Mouse (Mus musculus) hindbrain, embryonic 11.5 days (tissue): Measurements from ENCODE around the gene Thada. TPM values are rescaled to one million over a fixed set of nuclear protein-coding genes. Genes with fewer than 3 reads are reported as not detected.
A peak's percentile ranks its signal among the peaks of the same experiment; 100 is the strongest.
"Not testable (repeated sequence)": the region's sequence is repeated elsewhere in the genome, so short reads cannot be mapped to it uniquely, and the experiment has no call there.

ENCODE experiments used
- ATAC-seq: fragments of 200-750 bp; cut with Nextera tagmentation; 2 replicates; pipeline ENCODE4 v1.8.0; 2017; ENCODE audit warnings: mild to moderate bottlenecking, moderate TSS enrichment, moderate library complexity; ENCODE audit not compliant: low FRiP score
- DNase-seq: peaks from one replicate; pipeline ENCODE4 v3.0.0-alpha.2; 2015; ENCODE audit warnings: low spot score
- H3K27ac ChIP-seq: fragments of 300-500 bp; sonication (generic); 2 replicates; pipeline ENCODE4 v1.5.1; 2014; ENCODE audit warnings: mild to moderate bottlenecking, low read depth, low read length
- H3K27me3 ChIP-seq: fragments of 300-500 bp; sonication (generic); 2 replicates; pipeline ENCODE4 v1.6.1; 2014; ENCODE audit warnings: mild to moderate bottlenecking, low read length, moderate library complexity, mixed read lengths; ENCODE audit not compliant: control insufficient read depth, insufficient read depth
- H3K36me3 ChIP-seq: fragments of 300-500 bp; sonication (generic); 2 replicates; pipeline ENCODE4 v1.6.1; 2014; ENCODE audit warnings: mild to moderate bottlenecking, low read length, moderate library complexity, mixed read lengths; ENCODE audit not compliant: control insufficient read depth, insufficient read depth
- H3K4me1 ChIP-seq: fragments of 300-500 bp; sonication (generic); replicated peaks from 2 replicates; pipeline ENCODE4 v1.6.1; 2014; ENCODE audit warnings: low read length, mixed read lengths; ENCODE audit not compliant: control insufficient read depth, insufficient read depth
- H3K4me2 ChIP-seq: fragments of 300-500 bp; sonication (generic); replicated peaks from 2 replicates; pipeline ENCODE4 v1.6.1; 2014; ENCODE audit warnings: mild to moderate bottlenecking, low read depth, low read length
- H3K4me3 ChIP-seq: fragments of 300-500 bp; sonication (generic); 2 replicates; pipeline ENCODE4 v1.5.1; 2014; ENCODE audit warnings: low read depth, low read length
- H3K9ac ChIP-seq: fragments of 300-500 bp; sonication (generic); 2 replicates; pipeline ENCODE4 v1.6.1; 2014; ENCODE audit warnings: low read depth, low read length
- H3K9me3 ChIP-seq: fragments of 300-500 bp; sonication (generic); 2 replicates; pipeline ENCODE4 v1.6.1; 2016; ENCODE audit warnings: low read length; ENCODE audit not compliant: control insufficient read depth
- WGBS: fragments of 180-500 bp; shearing (Covaris S2); extraction: QIAGEN DNeasy Blood & Tissue Kit; methylation state at CpG from one replicate; pipeline ENCODE4 v1.1.7; 2014; 5-methylcytosine and 5-hydroxymethylcytosine counted together
- polyA plus RNA-seq: library from polyadenylated mRNA; unstranded; fragments of >200 nt; fragmentation: Nextera tagmentation; extraction: Ambion mirVana; gene quantifications from 2 replicates; pipeline ENCODE4 v1.2.1, GENCODE M21; 2014

The Thada gene
- polyA plus RNA-seq, 1 experiment from 2014 or later = 13.1 TPM

GRCm38 (mm10) chr17:84187727-84188373, 278.2 kb downstream of the Thada start, which contains the start of gene Zfp36l2:
Zfp36l2 (minus strand) TSS chr17:84187947.
- no peaks in the 10 kb centered on the region for H3K9me3 ChIP-seq
- H3K4me1 ChIP-seq = peaks cover 9% of the 10 kb centered on the region
- DNase-seq (peak; percentile 92), ATAC-seq (peak; percentile 83)
- H3K27ac ChIP-seq = peak within 1 kb of the TSS; percentile 94
- WGBS = 1% methylated on average over 51 of the region's 76 CpGs
- peaks cover 3% of the 10 kb centered on the region; the same call in 1 of the 2 replicates for H3K27me3 ChIP-seq
- H3K4me3 ChIP-seq = peak within 1 kb of the TSS; percentile 82
- H3K4me2 ChIP-seq = peak within 1 kb of the TSS; percentile 79
- peak within 1 kb of the TSS; percentile 88 for H3K9ac ChIP-seq
- no peaks in the 10 kb centered on the region; the same call in 1 of the 2 replicates for H3K36me3 ChIP-seq

GRCm38 (mm10) chr17:84187264-84187663, 278.7 kb downstream of the Thada start:
- DNase-seq, H3K9me3 ChIP-seq, H3K4me1 ChIP-seq, H3K27me3 ChIP-seq, H3K36me3 ChIP-seq: not testable (repeated sequence)
- peak; percentile 20 for ATAC-seq
- H3K4me2 ChIP-seq = peak overlapping the region; percentile 79
- WGBS = 0% methylated on average over 7 of the region's 37 CpGs
- H3K4me3 ChIP-seq = peak overlapping the region; percentile 82
- peak overlapping the region; percentile 88 for H3K9ac ChIP-seq
- peak overlapping the region; percentile 94 for H3K27ac ChIP-seq

DNA sequence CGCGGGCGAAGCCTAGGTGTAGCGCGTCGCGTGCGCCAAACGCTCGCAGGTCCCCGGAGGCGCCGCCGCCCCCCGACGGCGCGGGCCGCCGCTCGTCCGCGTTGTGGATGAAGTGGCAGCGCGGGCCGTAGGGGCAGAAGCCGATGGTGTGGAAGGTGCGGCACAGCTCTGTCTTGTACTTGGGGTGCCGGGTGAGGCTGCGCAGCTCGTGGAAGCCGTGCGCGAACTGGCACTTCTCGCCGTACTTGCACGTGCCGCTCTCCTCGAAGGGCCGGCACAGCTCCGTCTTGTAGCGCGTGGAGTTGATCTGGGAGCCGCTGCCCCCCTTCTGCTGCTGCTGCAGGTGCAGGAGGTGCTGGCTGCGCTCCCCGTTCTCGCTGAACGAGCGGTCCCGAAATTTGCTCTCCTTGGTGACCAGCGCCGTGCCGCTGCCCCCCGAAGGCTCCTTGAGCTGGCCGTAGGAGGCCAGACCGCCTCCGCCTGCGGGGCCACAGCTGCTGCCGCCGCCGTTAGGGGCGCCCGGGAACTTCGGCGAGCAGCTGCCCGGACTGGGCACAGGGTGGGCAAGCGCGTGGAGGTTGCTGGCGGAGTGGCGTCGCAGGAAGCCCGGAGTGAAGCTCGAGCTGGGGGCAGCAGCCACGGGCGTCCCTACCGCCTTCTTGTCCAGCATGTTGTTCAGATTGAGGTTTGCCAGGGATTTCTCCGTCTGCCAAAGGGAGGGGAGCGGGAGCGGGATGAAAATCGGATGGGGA, 279.4 kb downstream of the Thada start:
- Histone ChIP-seq H3K4me2 (peak overlapping the region; percentile 65), H3K4me3 (peak overlapping the region; percentile 82), H3K27ac (peak overlapping the region; percentile 84), H3K9me3 (no peaks in the 10 kb centered on the region), H3K9ac (peak overlapping the region; percentile 88), H3K27me3 (peaks cover 3% of the 10 kb centered on the region; the same call in 1 of the 2 replicates), H3K36me3 (no peaks in the 10 kb centered on the region; the same call in 1 of the 2 replicates), H3K4me1 (peaks cover 9% of the 10 kb centered on the region)
- under 1% methylated on average over 74 of the region's 80 CpGs for WGBS
- DNase-seq = peak; percentile 69
- ATAC-seq = no peak

DNA sequence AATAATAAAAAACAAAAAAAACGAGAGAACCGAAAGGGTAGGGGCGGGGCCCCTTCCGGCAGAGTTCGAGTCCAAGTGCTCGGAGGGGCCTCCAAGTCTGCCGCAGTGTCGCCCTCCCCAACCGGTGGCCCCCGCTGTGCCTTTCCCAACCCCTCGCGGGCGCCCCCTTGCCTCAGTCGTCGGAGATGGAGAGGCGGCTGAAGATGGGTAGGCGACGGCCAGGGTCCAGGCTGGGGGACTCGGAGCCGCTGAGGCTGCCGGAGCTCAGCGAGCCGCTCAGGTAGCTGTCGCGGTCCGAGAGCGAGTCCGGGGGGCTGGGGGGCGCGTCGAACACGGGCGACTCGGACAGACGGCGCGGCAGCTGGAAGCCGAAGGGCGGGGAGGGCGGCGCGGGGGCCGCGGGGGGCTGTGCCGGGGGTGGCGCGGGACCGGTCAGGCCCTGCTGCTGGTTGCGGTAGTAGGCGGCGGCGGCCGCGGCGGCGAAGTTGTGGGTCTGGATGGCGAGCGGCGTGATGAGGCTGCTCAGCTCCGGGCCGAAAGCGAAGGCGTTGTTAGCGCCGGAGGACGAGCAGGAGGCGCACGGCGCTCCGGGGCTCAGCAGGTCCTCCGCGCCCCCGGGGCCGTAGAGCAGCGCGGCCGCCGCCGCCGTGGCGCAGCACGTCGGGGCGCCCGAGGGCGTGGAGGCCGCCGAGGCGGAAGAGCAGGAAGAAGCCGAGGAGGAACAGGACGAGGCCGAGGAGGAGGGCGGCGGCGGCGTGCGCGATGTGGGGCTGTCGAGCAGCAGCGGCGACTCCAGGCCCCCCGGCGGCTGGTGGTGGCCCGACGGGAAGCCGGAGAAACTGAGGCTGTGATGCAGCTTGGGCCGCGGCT, 280.2 kb downstream of the Thada start:
- H3K4me3 ChIP-seq = peak overlapping the region; percentile 82
- 1% methylated on average over 72 of the region's 108 CpGs for WGBS
- peak overlapping the region; percentile 84 for H3K27ac ChIP-seq
- no peaks in the 10 kb centered on the region; the same call in 1 of the 2 replicates for H3K36me3 ChIP-seq
- peaks cover 3% of the 10 kb centered on the region; the same call in 1 of the 2 replicates for H3K27me3 ChIP-seq
- H3K9ac ChIP-seq = peak overlapping the region; percentile 88
- peaks cover 9% of the 10 kb centered on the region for H3K4me1 ChIP-seq
- peak; percentile 75 for DNase-seq
- H3K4me2 ChIP-seq = peak overlapping the region; percentile 65
- no peaks in the 10 kb centered on the region for H3K9me3 ChIP-seq
- ATAC-seq = no peak

DNA sequence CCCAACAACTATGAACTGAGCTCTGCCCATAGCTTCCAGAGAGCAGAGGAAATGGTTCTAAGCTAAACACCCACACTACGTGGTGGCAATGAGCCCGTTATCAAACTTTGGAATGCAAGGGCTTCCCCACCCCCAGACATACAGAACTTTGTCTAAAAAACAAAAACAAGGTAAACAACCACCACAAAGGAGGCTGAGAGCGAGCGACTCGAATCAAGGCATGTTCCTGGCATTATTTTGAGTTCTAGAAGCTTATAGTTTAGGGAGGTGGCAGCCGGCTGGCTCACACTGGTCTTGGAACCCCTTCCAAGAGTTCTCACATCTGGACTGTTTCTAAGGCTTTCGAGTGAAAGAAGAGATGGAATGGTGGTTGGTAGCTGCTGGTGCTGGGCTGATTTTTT, 281.0 kb downstream of the Thada start:
- peak overlapping the region; percentile 65 for H3K4me2 ChIP-seq
- 3% methylated on average over 7 of the region's 7 CpGs for WGBS
- H3K9me3 ChIP-seq = no peaks in the 10 kb centered on the region
- peaks cover 3% of the 10 kb centered on the region; the same call in 1 of the 2 replicates for H3K27me3 ChIP-seq
- no peak for ATAC-seq
- H3K4me3 ChIP-seq = peak overlapping the region; percentile 82
- H3K4me1 ChIP-seq = peaks cover 9% of the 10 kb centered on the region
- peak; percentile 49 for DNase-seq
- peak overlapping the region; percentile 30; the same call in 1 of the 2 replicates for H3K27ac ChIP-seq
- H3K36me3 ChIP-seq = no peaks in the 10 kb centered on the region; the same call in 1 of the 2 replicates
- peak overlapping the region; percentile 88; the same call in 1 of the 2 replicates for H3K9ac ChIP-seq

DNA sequence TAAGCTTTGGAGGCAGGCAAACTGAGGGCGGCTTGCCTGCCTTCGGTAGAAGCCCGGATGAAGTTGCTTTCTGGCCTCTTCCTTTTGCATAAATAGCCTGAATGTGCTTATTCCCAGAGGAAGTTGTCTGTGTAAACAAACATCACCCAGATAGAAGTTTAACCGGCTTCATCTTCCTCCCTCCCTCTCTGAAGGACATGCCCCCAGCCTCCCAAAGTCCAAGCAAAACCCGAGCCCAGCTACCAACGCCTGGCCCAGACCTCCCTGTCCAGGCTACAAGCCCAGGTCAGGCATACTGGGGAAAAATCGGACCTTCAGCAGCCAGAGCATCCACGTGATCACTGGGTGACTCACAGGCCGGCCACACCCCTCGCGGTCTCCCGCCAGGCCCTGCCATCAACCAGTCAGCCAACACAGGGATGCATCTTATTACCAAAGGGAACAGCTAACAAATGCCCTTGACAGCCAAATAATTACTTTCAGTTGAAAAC, 282.7 kb downstream of the Thada start:
- Histone ChIP-seq H3K27me3 (peaks cover 3% of the 10 kb centered on the region; the same call in 1 of the 2 replicates), H3K4me3 (peak overlapping the region; percentile 1; the same call in 1 of the 2 replicates), H3K4me1 (peaks cover 3% of the 10 kb centered on the region; the same call in 1 of the 2 replicates), H3K9ac (peak overlapping the region; percentile 19; the same call in 1 of the 2 replicates), H3K36me3 (no peaks in the 10 kb centered on the region; the same call in 1 of the 2 replicates), H3K9me3 (no peaks in the 10 kb centered on the region), H3K4me2 (peak overlapping the region; percentile 17), H3K27ac (peak overlapping the region; percentile 58)
- DNase-seq (peak; percentile 77), ATAC-seq (0 out of 2 replicates have a peak, but pooled peaks have one; percentile 7)
- 4% methylated on average over 12 of the region's 12 CpGs for WGBS

DNA sequence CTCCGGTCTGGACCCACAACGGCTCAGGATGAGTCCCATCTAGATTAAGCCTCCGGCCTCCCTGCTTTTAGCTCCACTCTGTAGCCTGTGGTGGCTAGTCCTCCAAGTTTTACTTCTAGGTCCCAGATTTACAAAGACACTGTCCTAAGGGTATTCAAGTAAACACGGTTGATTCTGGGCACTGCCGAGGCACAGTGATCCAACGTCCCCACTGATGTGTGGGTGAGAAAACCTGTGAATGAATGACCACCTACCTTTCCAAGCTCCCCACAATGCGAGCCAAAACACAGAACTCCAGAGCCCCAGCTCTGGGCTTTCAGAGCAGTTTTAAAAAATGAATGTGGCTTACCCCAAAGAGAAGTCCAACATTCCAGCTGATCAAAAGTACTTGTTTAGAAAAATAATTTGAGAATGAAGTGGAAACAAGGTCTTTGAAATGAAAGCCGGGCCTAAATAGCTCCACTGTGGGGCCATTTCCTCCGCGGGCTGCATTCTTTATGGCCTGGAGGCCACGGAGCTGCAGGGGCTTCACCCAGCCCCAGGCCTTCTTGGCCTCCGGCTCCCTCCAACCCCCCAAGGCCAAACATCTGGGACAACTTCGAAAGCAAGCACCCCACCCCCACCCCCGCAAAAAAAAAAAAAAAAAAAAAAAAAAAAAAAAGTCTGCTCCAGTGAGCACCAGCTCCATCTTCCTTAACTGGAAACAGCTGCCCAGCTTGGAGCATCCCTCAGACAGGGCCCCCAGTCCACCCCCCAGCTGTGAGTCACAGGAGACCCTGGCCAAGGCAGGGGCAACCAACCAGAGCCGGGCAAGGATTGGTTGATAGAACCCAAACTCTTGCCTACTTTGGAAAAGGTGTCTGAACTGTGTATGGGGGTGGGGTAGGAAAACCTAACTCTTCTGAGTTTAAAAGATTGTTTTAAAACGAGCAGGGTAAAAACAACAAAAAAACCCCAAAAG, 283.4 kb downstream of the Thada start:
- H3K27me3 ChIP-seq = peaks cover 3% of the 10 kb centered on the region; the same call in 1 of the 2 replicates
- peak overlapping the region; percentile 58 for H3K27ac ChIP-seq
- ATAC-seq = no peak
- peak overlapping the region; percentile 19; the same call in 1 of the 2 replicates for H3K9ac ChIP-seq
- 27% methylated on average over 16 of the region's 16 CpGs for WGBS
- no peak overlapping the region for H3K4me3 ChIP-seq
- peak; percentile 48 for DNase-seq
- peaks cover 3% of the 10 kb centered on the region; the same call in 1 of the 2 replicates for H3K4me1 ChIP-seq
- no peaks in the 10 kb centered on the region for H3K9me3 ChIP-seq
- no peaks in the 10 kb centered on the region; the same call in 1 of the 2 replicates for H3K36me3 ChIP-seq
- peak overlapping the region; percentile 17 for H3K4me2 ChIP-seq
